Mouse (Mus musculus) liver, adult 2 months (tissue): ENCODE data around the gene Cldn20. TPM values are rescaled to one million over a fixed set of nuclear protein-coding genes. Genes with fewer than 3 reads are reported as not detected.

Experiments
- DNase-seq: peaks from one replicate; pipeline ENCODE4 v3.0.0-alpha.2; 2011; ENCODE audit warnings: low read depth, low spot score; ENCODE audit errors: extremely low read depth
- H3K27ac ChIP-seq: fragments of 200-500 bp; replicated peaks from 2 replicates; pipeline ENCODE4 v1.5.1; 2012; ENCODE audit warnings: low read depth, mild to moderate bottlenecking, control low read depth, inconsistent platforms, low read length; ENCODE audit not compliant: insufficient read depth
- H3K27me3 ChIP-seq: fragments of 200-500 bp; 2 replicates; pipeline ENCODE4 v1.6.1; 2012; ENCODE audit warnings: mild to moderate bottlenecking, moderate library complexity, low read length, inconsistent platforms; ENCODE audit not compliant: control insufficient read depth, insufficient read depth
- H3K36me3 ChIP-seq: fragments of 200-500 bp; 2 replicates; pipeline ENCODE4 v1.6.1; 2012; ENCODE audit warnings: low read length, inconsistent platforms; ENCODE audit not compliant: control insufficient read depth, insufficient read depth
- H3K4me1 ChIP-seq: fragments of 200-500 bp; 2 replicates; pipeline ENCODE4 v1.6.1; 2011; ENCODE audit warnings: low read length; ENCODE audit not compliant: control insufficient read depth, insufficient read depth
- H3K4me3 ChIP-seq: fragments of 200-500 bp; 2 replicates; pipeline ENCODE4 v1.5.1; 2011; ENCODE audit warnings: low read depth, mild to moderate bottlenecking, control low read depth, low read length, moderate library complexity; ENCODE audit not compliant: insufficient read depth
- H3K79me2 ChIP-seq: fragments of 200-500 bp; 2 replicates; pipeline ENCODE4 v1.6.1; 2012; ENCODE audit warnings: inconsistent platforms, mild to moderate bottlenecking, low read length, moderate library complexity; ENCODE audit not compliant: control insufficient read depth, insufficient read depth
- H3K9ac ChIP-seq: fragments of 200-500 bp; 2 replicates; pipeline ENCODE4 v1.6.1; 2012; ENCODE audit warnings: low read depth, mild to moderate bottlenecking, control low read depth, inconsistent platforms, low read length
- CTCF ChIP-seq: fragments of 200-500 bp; IDR thresholded peaks from 2 replicates; pipeline ENCODE4 v1.5.1; 2011; ENCODE audit warnings: low read depth, low read length, control low read depth
- POLR2A ChIP-seq: fragments of 200-500 bp; IDR thresholded peaks from 2 replicates; pipeline ENCODE4 v1.6.1; 2011; ENCODE audit warnings: low read length, control low read depth; ENCODE audit not compliant: insufficient read depth; ENCODE audit errors: extremely low read depth
- WGBS: fragments of 180-500 bp; shearing (Covaris S2); methylation state at CpG from one replicate; pipeline ENCODE4 v1.1.7; 2018; 5-methylcytosine and 5-hydroxymethylcytosine counted together
- polyA plus RNA-seq: library from polyadenylated mRNA; depleted of rRNA; stranded (reverse); fragments of >200 nt; gene quantifications from 2 replicates; pipeline ENCODE4 v1.2.3, GENCODE M21; 2012
- total RNA-seq: library from RNA; depleted of rRNA; stranded (reverse); fragments of >200 nt; gene quantifications from 2 replicates; pipeline ENCODE4 v1.2.3, GENCODE M21; 2014

Cldn20 gene
- total and polyA plus RNA-seq, 2 experiments: 0.24 TPM; not detected in 1

- Histone ChIP-seq H3K79me2 (no peaks in the 10 kb centered on the region), H3K9ac (no peak overlapping the region), H3K27me3 (no peaks in the 10 kb centered on the region), H3K27ac (no peak overlapping the region), H3K4me1 (no peaks in the 10 kb centered on the region), H3K36me3 (peaks cover 10% of the 10 kb centered on the region; the same call in 1 of the 2 replicates), H3K4me3 (no peak overlapping the region)
- DNase-seq: no peak
- TF ChIP-seq CTCF (no peak), POLR2A (no peak)
- 89% methylated on average over 7 of the region's 7 CpGs for WGBS
Observed at GRCm38 (mm10) chr17:3530549-3530948, 1.8 kb upstream of the Cldn20 start.

DNA sequence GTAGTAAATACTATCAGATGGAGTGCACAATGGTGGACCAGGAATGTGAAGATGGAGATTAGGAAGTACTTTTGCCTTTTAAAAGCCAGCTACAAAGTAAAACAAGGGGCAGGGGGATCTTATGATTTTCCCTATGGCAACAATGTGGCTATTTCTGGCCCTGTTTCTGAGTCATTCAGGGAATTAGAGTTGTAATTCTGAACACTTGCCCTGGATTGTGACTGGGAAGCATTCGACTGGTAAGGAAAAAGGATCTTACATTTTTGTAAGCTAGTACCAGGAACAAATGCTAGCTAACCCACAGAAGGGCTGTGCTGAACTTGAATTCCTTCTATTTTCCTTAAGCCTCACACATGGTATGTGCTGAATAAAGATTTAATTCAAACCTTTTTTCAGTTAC, 713 bp upstream of the Cldn20 start:
- WGBS: 84% methylated on average over 1 of the region's 1 CpGs
- no peak overlapping the region for H3K27ac ChIP-seq
- no peak for DNase-seq

GRCm38 (mm10) chr17:3533425-3533824, 1.1 kb downstream of the Cldn20 start:
- H3K4me3 ChIP-seq: no peak overlapping the region
- H3K4me1 ChIP-seq: no peaks in the 10 kb centered on the region
- H3K36me3 ChIP-seq: peaks cover 12% of the 10 kb centered on the region; the same call in 1 of the 2 replicates
- H3K9ac ChIP-seq: no peak overlapping the region
- 58% methylated on average over 1 of the region's 1 CpGs for WGBS
- no peak for DNase-seq
- TF ChIP-seq CTCF: peak; percentile 25; the same call in 1 of the 2 replicates
- no peak for TF ChIP-seq POLR2A
- H3K79me2 ChIP-seq: no peaks in the 10 kb centered on the region
- no peaks in the 10 kb centered on the region for H3K27me3 ChIP-seq
- no peak overlapping the region for H3K27ac ChIP-seq

More for the DNA sequence above, 713 bp upstream of the Cldn20 start:
- Histone ChIP-seq H3K9ac (no peak overlapping the region), H3K4me1 (no peaks in the 10 kb centered on the region), H3K79me2 (no peaks in the 10 kb centered on the region), H3K4me3 (no peak overlapping the region), H3K36me3 (peaks cover 12% of the 10 kb centered on the region; the same call in 1 of the 2 replicates), H3K27me3 (no peaks in the 10 kb centered on the region)
- TF ChIP-seq POLR2A (no peak), CTCF (no peak)

DNA sequence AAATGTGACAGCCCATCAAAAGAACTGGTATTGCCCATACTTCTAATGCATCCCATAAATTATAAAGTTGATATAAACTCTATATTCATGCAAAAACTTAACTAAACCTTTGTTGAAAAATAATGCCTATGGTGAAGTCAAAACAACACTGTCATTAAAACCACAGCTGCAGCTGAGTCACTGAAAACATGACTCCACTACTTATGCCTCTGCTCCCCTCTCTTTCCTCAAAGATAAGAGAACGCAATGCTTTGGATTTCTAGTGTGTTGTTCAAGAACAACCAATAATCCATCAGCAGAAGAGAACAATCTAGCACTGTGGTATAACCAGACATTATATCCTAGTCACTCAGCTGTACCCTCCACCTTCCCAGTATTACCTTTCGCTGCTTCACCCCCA, 8.0 kb downstream of the Cldn20 start:
- no peak for DNase-seq
- Histone ChIP-seq H3K4me3 (no peak overlapping the region), H3K9ac (no peak overlapping the region), H3K27ac (no peak overlapping the region), H3K27me3 (no peaks in the 10 kb centered on the region), H3K4me1 (no peaks in the 10 kb centered on the region), H3K79me2 (no peaks in the 10 kb centered on the region), H3K36me3 (peaks cover 28% of the 10 kb centered on the region)
- WGBS: 94% methylated on average over 2 of the region's 2 CpGs
- TF ChIP-seq POLR2A (no peak), CTCF (no peak)

DNA sequence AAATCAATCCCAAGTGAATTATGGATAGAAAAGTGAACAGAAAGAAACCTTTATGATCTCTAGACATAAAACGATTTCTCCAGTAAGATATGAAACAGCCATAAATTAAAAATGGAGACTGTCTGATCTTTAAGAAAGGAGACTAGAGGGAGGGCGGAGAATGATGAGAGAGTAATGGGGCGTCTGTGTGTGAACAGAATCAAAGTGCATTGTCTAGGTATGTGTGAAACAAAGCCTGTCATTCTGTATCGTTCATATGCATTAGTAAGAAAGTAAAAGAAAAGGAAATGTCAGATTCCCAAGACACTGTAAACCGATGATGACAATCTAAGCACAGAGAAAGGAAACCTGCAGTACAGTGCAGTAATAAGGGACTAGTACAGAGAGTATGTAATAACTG, 8.7 kb downstream of the Cldn20 start:
- no peak for DNase-seq
- H3K27me3 ChIP-seq: no peaks in the 10 kb centered on the region
- H3K4me1 ChIP-seq: no peaks in the 10 kb centered on the region
- no peak overlapping the region for H3K4me3 ChIP-seq
- no peak overlapping the region for H3K27ac ChIP-seq
- 91% methylated on average over 5 of the region's 5 CpGs for WGBS
- TF ChIP-seq POLR2A: no peak
- TF ChIP-seq CTCF: no peak
- no peak overlapping the region for H3K9ac ChIP-seq
- peaks cover 28% of the 10 kb centered on the region for H3K36me3 ChIP-seq
- H3K79me2 ChIP-seq: no peaks in the 10 kb centered on the region

DNA sequence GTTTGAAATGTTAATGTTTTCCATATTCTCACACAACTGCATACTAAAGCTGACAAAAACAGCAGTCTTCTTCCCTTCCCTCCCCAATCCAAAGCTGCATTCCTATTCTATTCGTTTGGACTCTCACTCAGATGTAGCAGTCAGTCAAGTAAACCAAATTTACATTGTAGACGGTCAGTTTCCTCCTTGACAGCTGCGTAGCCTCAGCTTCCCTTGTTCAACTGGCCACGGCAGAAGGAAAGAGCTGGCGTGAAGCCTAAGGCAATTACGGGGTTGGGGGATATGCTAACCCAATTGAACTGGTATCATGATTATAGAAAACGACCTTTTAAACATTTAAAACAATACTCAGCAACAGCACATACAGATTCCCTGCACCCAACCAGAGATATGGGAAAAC, 15.4 kb downstream of the Cldn20 start:
- H3K27me3 ChIP-seq: no peaks in the 10 kb centered on the region
- no peak overlapping the region for H3K4me3 ChIP-seq
- DNase-seq: no peak
- TF ChIP-seq POLR2A (no peak), CTCF (no peak)
- no peak overlapping the region for H3K27ac ChIP-seq
- 78% methylated on average over 7 of the region's 7 CpGs for WGBS
- H3K4me1 ChIP-seq: no peaks in the 10 kb centered on the region
- H3K9ac ChIP-seq: no peak overlapping the region
- no peaks in the 10 kb centered on the region for H3K79me2 ChIP-seq
- peaks cover 21% of the 10 kb centered on the region for H3K36me3 ChIP-seq
